15 mouse cellular contexts compared by ENCODE assay signal in the genomic region with DNA sequence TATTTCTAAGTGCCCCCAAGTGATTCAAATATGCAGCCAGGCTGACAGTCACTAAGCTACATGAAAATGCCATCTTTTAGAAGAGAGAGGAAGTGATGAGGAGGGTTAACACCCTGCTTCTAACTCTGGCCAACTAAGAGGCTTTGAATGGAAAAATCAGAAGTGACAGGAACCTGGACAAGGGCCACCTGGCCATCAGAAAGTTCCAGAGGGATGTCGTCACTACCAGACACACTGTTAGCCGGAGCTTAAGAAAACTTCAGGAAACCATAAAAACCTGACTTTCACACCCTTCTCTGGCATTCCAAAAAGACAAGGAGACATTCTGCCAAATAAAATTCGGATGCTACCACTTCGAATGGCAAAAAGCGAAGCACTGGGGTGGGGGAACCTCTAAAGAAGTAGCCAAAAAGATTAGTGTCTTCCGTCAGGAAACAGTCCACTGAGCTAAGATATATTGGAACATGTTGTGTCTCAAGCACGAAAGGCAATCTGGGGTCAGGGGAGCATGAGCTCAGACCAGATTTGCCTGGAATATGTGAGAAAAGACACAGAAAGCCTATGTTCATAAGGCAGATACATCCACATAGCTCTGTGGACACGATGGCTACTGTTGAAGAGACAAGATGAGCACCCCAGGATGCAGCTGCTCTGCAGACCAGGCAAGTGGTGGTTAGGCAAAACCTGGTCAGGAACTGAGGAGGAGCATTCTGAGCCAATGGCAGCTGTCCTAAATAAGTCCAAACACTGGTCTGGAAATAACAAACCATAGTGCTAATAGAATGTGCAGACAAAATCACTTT. TPM values are rescaled to one million over a fixed set of nuclear protein-coding genes. Genes with fewer than 3 reads are reported as not detected.
DNase-seq lines count a peak whose midpoint lies in the region; ATAC-seq and TF ChIP-seq lines count a peak whose summit lies in the region.
"Had no signal": no experiment of that assay in that cellular context is flagged by ENCODE, and none has a peak within 500 bp of the region (broad histone marks: within the 10 kb centered on the region; RNA-seq: fewer than 3 reads in every experiment).

No protein-coding gene starts in this region.

- WGBS in lung, adult 2 months = 45% methylated on average over 8 of the region's 8 CpGs

- no peaks in the 10 kb centered on the region for H3K4me1 ChIP-seq in lung, adult 2 months (ENCODE audit: control insufficient read depth, insufficient read depth, low read length)

- intact Hi-C loops in gastrocnemius, postnatal 36 days (cut with DNase I) = no loop called here
- intact Hi-C loops in heart, postnatal 14 days (cut with DNase I) = no loop called here

- DNase-seq in gastrocnemius, adult 18-20 months (ENCODE audit: low spot score) = peak; percentile 21
- no peak for DNase-seq in gastrocnemius, postnatal 36 days
- peak; percentile 12 for DNase-seq in NIH3T3 (ENCODE audit: low read depth)
- DNase-seq in heart, postnatal 14 days = peak; percentile 62 to 79
- DNase-seq in lung, adult 2 months = peak; percentile 11
- DNase-seq in ovary, postnatal 10 days (ENCODE audit: low spot score) = no peak
- DNase-seq in embryo, embryonic 9.5 days (ENCODE audit: extremely low spot score) = no peak
- DNase-seq: cerebellum, adult 9-10 months; retina, postnatal 1 day had no signal

- TF ChIP-seq CTCF in lung, adult 2 months (IDR thresholded peaks at IDR 0.05; ENCODE audit: insufficient read depth, low read length) = no peak

- H3K4me3 ChIP-seq in lung, adult 2 months (replicated peaks; ENCODE audit: extremely low read depth, low read depth, low read length) = no peak overlapping the region
- H3K4me3 ChIP-seq: embryonic facial prominence, embryonic 15.5 days; left cerebral cortex, adult 2 months; stomach, embryonic 15.5 days had no signal

- no peak for TF ChIP-seq POLR2A in lung, adult 2 months (IDR thresholded peaks at IDR 0.05; ENCODE audit: borderline replicate concordance, extremely low read depth, low read depth, low read length)

- ATAC-seq in megakaryocyte progenitor cell, adult 5-6 weeks (replicated peaks; ENCODE audit: poor library complexity) = no peak
- ATAC-seq: Patski had no signal

RNA-seq across cellular contexts. Expression of a gene that starts 40.4 kb away (rescaled TPM):
- total RNA-seq in gastrocnemius, adult 18-20 months (2021) = not detected
- not detected for total RNA-seq in gastrocnemius, postnatal 36 days (2021)
- 10 to 100 TPM; 74.2 to 78.6 TPM for total RNA-seq in heart, postnatal 14 days (2021)
- 0.21 and 0.28 TPM in 2 replicates for polyA plus RNA-seq in lung, adult 2 months (2012; rRNA removed)
- not detected in 2 replicates for total RNA-seq in megakaryocyte progenitor cell, adult 5-6 weeks (2015)
- not detected in 2 replicates for total RNA-seq in megakaryocyte progenitor cell, adult 5-6 weeks (2017)
- total RNA-seq: left cerebral cortex, adult 2 months had no signal
- polyA plus RNA-seq: macrophage had no signal

Comparison
In these comparisons a context has a peak if more than half of its experiments do, and no peak if none do; other contexts are left out.
1. DNase-seq: peak in gastrocnemius, adult 18-20 months (single experiment), NIH3T3 (single experiment), heart, postnatal 14 days (2 of 2) and lung, adult 2 months (single experiment); none in gastrocnemius, postnatal 36 days (0 of 2), ovary, postnatal 10 days (single experiment) and embryo, embryonic 9.5 days (single experiment).
2. RNA of a gene that starts 40.4 kb away (total RNA-seq): 74.2 to 78.6 TPM in heart, postnatal 14 days; not detected in gastrocnemius, postnatal 36 days, not detected in gastrocnemius, adult 18-20 months and not detected in megakaryocyte progenitor cell, adult 5-6 weeks; every median in the first group is over 10 times any median in the second.